Mouse (Mus musculus): ENCODE results near the gene 1700001K19Rik. TPM values are rescaled to one million over a fixed set of nuclear protein-coding genes. Genes with fewer than 3 reads are reported as not detected.

Gene 1700001K19Rik
- polyA plus RNA-seq, 1 experiment: not detected

DNA sequence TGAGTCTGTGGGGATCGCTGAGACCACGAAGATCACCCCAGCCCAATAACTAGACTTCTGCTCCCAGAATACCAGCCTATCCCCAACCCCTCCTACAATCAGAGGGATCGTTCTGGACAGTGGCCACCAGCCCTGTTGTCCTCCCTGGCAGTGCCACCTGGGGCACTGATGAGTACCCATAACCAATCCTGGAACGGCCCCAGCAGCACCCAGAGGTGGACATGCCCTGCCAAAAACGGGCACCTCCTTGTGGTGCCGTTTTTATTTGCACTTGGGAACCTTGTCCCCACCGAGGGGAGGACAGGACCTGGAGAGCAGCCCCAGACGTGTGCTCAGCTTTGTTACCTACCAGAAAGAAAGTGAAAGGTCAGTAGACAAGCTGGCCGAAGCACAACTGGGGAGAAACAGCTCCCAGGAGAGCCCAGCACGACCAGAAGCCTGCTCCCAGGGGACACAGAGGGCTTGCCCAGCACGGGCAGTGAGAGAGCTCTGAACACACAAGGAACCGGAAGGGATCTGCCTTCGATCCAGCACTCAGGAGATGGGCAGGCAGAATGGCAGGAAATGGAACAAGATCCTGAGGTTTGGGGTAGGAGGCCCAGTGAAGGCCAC lies 14.8 kb downstream of the 1700001K19Rik start:
- TF ChIP-seq POLR2A (IDR thresholded peaks at IDR 0.05; ENCODE audit: borderline replicate concordance, insufficient read depth, low read length) (no peak), CTCF (IDR thresholded peaks at IDR 0.05; ENCODE audit: borderline replicate concordance, insufficient read depth, low read depth, low read length) (no peak)
- no peak for DNase-seq
- 65% methylated on average over 13 of the region's 13 CpGs for WGBS
- H3K4me1 ChIP-seq (ENCODE audit: control insufficient read depth, insufficient read depth, low read length): no peaks in the 10 kb centered on the region
- H3K4me3 ChIP-seq (replicated peaks; ENCODE audit: insufficient read depth, low read depth, low read length): no peak overlapping the region
- no peaks in the 10 kb centered on the region for H3K27me3 ChIP-seq (ENCODE audit: control insufficient read depth, insufficient read depth, low read length)
- no peak overlapping the region for H3K27ac ChIP-seq (ENCODE audit: insufficient read depth, low read length)

DNA sequence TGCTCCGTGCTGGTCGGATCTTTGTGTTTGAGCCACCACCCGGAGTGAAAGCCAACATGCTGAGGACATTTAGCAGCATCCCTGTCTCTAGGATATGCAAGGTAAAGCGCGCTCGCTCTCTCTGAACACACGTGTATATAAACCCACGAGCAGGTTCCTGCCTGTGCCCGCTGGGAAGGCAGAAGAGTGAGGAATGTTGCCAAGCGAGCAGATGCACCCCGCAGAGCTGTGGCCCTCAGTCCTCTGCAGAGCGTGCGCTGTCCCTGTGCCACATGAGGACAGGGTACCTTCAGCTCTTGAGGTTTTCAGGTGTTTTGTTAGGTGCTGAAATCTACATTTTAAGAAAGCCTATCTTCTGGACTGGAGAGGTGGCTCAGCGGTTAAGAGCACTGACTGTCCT lies 20.7 kb downstream of the 1700001K19Rik start:
- Histone ChIP-seq H3K4me3 (replicated peaks; ENCODE audit: insufficient read depth, low read depth, low read length) (no peak overlapping the region), H3K4me1 (ENCODE audit: control insufficient read depth, insufficient read depth, low read length) (no peaks in the 10 kb centered on the region), H3K27ac (ENCODE audit: insufficient read depth, low read length) (no peak overlapping the region), H3K27me3 (ENCODE audit: control insufficient read depth, insufficient read depth, low read length) (no peaks in the 10 kb centered on the region)
- DNase-seq: peak; percentile 42 to 47
- 45% methylated on average over 14 of the region's 14 CpGs for WGBS
- TF ChIP-seq POLR2A (IDR thresholded peaks at IDR 0.05; ENCODE audit: borderline replicate concordance, insufficient read depth, low read length) (no peak), CTCF (IDR thresholded peaks at IDR 0.05; ENCODE audit: borderline replicate concordance, insufficient read depth, low read depth, low read length) (no peak)

DNA sequence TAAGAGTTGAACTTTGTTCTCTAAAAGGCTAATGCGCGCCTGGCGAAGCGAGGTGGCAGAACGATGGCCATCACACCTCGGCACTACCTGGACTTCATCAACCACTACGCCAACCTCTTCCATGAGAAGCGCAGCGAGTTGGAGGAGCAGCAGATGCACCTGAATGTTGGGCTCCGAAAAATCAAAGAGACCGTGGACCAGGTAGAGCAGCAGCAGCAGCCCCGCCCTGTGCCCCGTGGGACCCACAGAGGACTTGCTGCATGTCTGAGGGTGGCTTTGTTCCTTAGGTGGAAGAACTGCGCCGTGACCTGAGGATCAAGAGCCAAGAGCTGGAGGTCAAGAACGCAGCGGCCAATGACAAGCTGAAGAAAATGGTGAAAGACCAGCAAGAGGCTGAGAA lies 31.0 kb downstream of the 1700001K19Rik start:
- WGBS: 96% methylated on average over 17 of the region's 17 CpGs
- Histone ChIP-seq H3K27me3 (ENCODE audit: control insufficient read depth, insufficient read depth, low read length) (no peaks in the 10 kb centered on the region), H3K27ac (ENCODE audit: insufficient read depth, low read length) (no peak overlapping the region), H3K4me1 (ENCODE audit: control insufficient read depth, insufficient read depth, low read length) (no peaks in the 10 kb centered on the region), H3K4me3 (replicated peaks; ENCODE audit: insufficient read depth, low read depth, low read length) (no peak overlapping the region)
- no peak for TF ChIP-seq POLR2A (IDR thresholded peaks at IDR 0.05; ENCODE audit: borderline replicate concordance, insufficient read depth, low read length)
- DNase-seq: no peak

DNA sequence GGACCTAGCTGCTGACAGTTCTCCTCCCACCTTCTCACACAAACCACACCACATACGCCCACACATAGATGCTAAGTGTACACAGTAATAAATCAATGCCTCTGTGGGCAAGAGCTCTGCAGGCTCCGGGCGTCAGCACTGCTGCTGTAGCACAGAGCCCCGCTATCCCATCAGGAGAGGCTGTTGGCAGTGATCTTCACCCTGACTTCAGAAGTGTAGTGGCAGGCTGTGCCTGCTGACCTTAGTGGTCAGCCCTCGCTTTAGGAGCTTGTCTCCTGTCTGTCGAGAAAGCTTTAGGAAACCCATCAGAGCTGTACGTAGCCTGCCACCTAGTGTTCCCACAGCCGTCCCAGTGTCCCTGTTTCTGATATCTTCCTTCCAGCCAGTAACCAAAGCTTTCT lies 32.2 kb downstream of the 1700001K19Rik start:
- TF ChIP-seq CTCF (IDR thresholded peaks at IDR 0.05; ENCODE audit: borderline replicate concordance, insufficient read depth, low read depth, low read length) (no peak), POLR2A (IDR thresholded peaks at IDR 0.05; ENCODE audit: borderline replicate concordance, insufficient read depth, low read length) (no peak)
- Histone ChIP-seq H3K27me3 (ENCODE audit: control insufficient read depth, insufficient read depth, low read length) (no peaks in the 10 kb centered on the region), H3K27ac (ENCODE audit: insufficient read depth, low read length) (no peak overlapping the region), H3K4me1 (ENCODE audit: control insufficient read depth, insufficient read depth, low read length) (no peaks in the 10 kb centered on the region), H3K4me3 (replicated peaks; ENCODE audit: insufficient read depth, low read depth, low read length) (no peak overlapping the region)
- WGBS: 79% methylated on average over 8 of the region's 8 CpGs
- no peak for DNase-seq

DNA sequence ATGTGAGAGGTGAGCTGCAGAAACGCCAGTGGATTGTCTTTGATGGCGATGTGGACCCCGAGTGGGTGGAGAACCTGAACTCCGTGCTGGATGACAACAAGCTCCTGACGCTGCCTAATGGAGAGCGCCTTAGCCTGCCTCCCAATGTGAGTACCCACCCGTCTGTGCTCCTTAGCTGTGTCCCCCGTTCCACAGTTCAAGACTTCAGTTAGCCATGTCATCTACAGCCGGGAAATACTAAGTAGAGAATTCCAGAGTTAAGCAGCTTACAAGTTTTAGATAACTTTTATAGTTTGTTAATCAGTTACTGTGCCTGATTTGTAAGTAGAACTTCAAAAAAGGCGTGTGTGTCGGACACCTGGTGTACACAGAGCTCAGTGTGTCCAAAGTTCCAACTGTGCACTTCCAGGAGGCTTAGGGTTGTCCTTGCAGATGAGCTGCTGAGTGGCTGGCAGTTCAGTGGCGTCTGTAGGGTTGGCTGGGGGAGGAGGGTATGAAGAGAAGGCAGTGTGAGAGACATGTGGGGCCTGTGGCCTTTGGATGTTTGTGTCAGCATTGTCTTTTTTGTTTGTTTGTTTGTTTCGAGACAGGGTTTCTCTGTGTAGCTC lies 44.8 kb downstream of the 1700001K19Rik start:
- no peak for DNase-seq
- TF ChIP-seq CTCF (IDR thresholded peaks at IDR 0.05; ENCODE audit: borderline replicate concordance, insufficient read depth, low read depth, low read length) (no peak), POLR2A (IDR thresholded peaks at IDR 0.05; ENCODE audit: borderline replicate concordance, insufficient read depth, low read length) (no peak)
- no peaks in the 10 kb centered on the region for H3K27me3 ChIP-seq (ENCODE audit: control insufficient read depth, insufficient read depth, low read length)
- WGBS: 92% methylated on average over 13 of the region's 13 CpGs
- H3K4me1 ChIP-seq (ENCODE audit: control insufficient read depth, insufficient read depth, low read length): no peaks in the 10 kb centered on the region
- H3K27ac ChIP-seq (ENCODE audit: insufficient read depth, low read length): no peak overlapping the region
- no peak overlapping the region for H3K4me3 ChIP-seq (replicated peaks; ENCODE audit: insufficient read depth, low read depth, low read length)

DNA sequence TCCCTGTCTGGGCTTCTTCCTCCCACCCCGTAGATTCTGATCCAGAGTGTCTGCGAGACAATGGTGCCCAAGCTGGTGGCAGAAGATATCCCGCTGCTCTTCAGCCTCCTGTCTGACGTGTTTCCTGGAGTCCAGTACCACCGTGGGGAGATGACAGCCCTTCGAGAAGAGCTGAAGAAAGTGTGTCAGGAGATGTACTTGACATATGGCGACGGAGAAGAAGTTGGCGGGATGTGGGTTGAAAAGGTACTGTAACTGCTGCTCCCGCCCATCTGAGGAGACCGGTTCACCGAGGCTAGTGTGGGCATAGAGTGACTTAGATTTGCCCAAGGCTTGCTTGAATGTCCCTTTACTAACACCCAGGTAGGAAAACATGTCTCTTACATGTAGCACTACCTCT lies 46.1 kb downstream of the 1700001K19Rik start:
- no peak overlapping the region for H3K27ac ChIP-seq (ENCODE audit: insufficient read depth, low read length)
- H3K27me3 ChIP-seq (ENCODE audit: control insufficient read depth, insufficient read depth, low read length): no peaks in the 10 kb centered on the region
- WGBS: 91% methylated on average over 12 of the region's 12 CpGs
- no peak for DNase-seq
- H3K4me3 ChIP-seq (replicated peaks; ENCODE audit: insufficient read depth, low read depth, low read length): no peak overlapping the region
- TF ChIP-seq CTCF (IDR thresholded peaks at IDR 0.05; ENCODE audit: borderline replicate concordance, insufficient read depth, low read depth, low read length) (no peak), POLR2A (IDR thresholded peaks at IDR 0.05; ENCODE audit: borderline replicate concordance, insufficient read depth, low read length) (no peak)
- no peaks in the 10 kb centered on the region for H3K4me1 ChIP-seq (ENCODE audit: control insufficient read depth, insufficient read depth, low read length)

DNA sequence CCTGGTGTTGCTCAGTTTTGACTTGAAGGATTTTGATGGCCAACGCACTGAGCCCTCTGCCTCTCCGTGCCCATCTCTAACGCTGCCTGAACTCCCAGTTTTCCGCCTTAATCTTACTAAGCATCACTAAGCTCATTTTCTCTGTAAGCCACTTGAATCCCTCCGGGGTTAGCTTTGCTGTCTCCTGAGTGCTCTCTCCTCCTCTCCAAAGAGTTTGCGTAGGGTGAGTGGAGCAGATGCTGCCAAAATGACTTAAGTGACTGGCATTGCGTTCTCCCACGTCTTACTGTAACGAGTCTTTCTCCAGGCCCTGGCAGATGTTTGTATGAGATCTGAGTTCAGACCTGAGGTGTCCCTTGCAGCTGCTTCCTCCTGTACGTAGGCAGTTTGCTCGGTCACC lies 52.4 kb downstream of the 1700001K19Rik start:
- no peak for DNase-seq
- Histone ChIP-seq H3K27ac (ENCODE audit: insufficient read depth, low read length) (no peak overlapping the region), H3K4me3 (replicated peaks; ENCODE audit: insufficient read depth, low read depth, low read length) (no peak overlapping the region), H3K27me3 (ENCODE audit: control insufficient read depth, insufficient read depth, low read length) (no peaks in the 10 kb centered on the region), H3K4me1 (ENCODE audit: control insufficient read depth, insufficient read depth, low read length) (no peaks in the 10 kb centered on the region)
- 92% methylated on average over 11 of the region's 11 CpGs for WGBS
- TF ChIP-seq CTCF (IDR thresholded peaks at IDR 0.05; ENCODE audit: borderline replicate concordance, insufficient read depth, low read depth, low read length) (no peak), POLR2A (IDR thresholded peaks at IDR 0.05; ENCODE audit: borderline replicate concordance, insufficient read depth, low read length) (no peak)

Other genes with a start within 250 kb of the 1700001K19Rik start
- gene Ppp2r5c, start 235.5 kb downstream of the 1700001K19Rik start, polyA plus RNA-seq (2012; rRNA removed): 117 and 136 TPM in 2 replicates
- gene Dync1h1, start 81.2 kb downstream of the 1700001K19Rik start, polyA plus RNA-seq (2012; rRNA removed): 358 and 400 TPM in 2 replicates
- 544 and 648 TPM in 2 replicates for gene Hsp90aa1, start 20.1 kb upstream of the 1700001K19Rik start, polyA plus RNA-seq (2012; rRNA removed)
- gene Wdr20, start 55.3 kb upstream of the 1700001K19Rik start, polyA plus RNA-seq (2012; rRNA removed): 32.7 and 34.9 TPM in 2 replicates
- gene Mok, start 158.3 kb upstream of the 1700001K19Rik start, polyA plus RNA-seq (2012; rRNA removed): 5.9 and 6.7 TPM in 2 replicates
- 7.6 and 8.5 TPM in 2 replicates for gene Zfp839, start 167.6 kb upstream of the 1700001K19Rik start, polyA plus RNA-seq (2012; rRNA removed)
- 59.6 and 65.7 TPM in 2 replicates for gene Cinp, start 206.5 kb upstream of the 1700001K19Rik start, polyA plus RNA-seq (2012; rRNA removed)
- 20.2 and 20.7 TPM in 2 replicates for gene Tecpr2, start 206.6 kb upstream of the 1700001K19Rik start, polyA plus RNA-seq (2012; rRNA removed)